Mouse (Mus musculus) stomach, postnatal 0 days (tissue): Measurements from ENCODE around the gene Dennd1c. TPM values are rescaled to one million over a fixed set of nuclear protein-coding genes. Genes with fewer than 3 reads are reported as not detected.

Experiments used
- ATAC-seq: fragments of 200-750 bp; cut with Nextera tagmentation; 2 replicates; pipeline ENCODE4 v1.8.0; 2017; ENCODE audit not compliant: low FRiP score, low TSS enrichment
- DNase-seq: peaks from one replicate; pipeline ENCODE4 v3.0.0-alpha.2; 2016; ENCODE audit warnings: low spot score
- H3K27ac ChIP-seq: fragments of 300-500 bp; sonication (generic); replicated peaks from 2 replicates; pipeline ENCODE4 v1.5.1; 2014; ENCODE audit warnings: mild to moderate bottlenecking, control low read depth
- H3K27me3 ChIP-seq: fragments of 300-500 bp; sonication (generic); 2 replicates; pipeline ENCODE4 v1.6.1; 2014; ENCODE audit warnings: low read length; ENCODE audit not compliant: control insufficient read depth, insufficient read depth
- H3K36me3 ChIP-seq: fragments of 300-500 bp; sonication (generic); 2 replicates; pipeline ENCODE4 v1.6.1; 2014; ENCODE audit warnings: low read length, mixed read lengths; ENCODE audit not compliant: control insufficient read depth, insufficient read depth
- H3K4me1 ChIP-seq: fragments of 300-500 bp; sonication (generic); replicated peaks from 2 replicates; pipeline ENCODE4 v1.6.1; 2014; ENCODE audit warnings: antibody characterized with exemption; ENCODE audit not compliant: control insufficient read depth, insufficient read depth
- H3K4me2 ChIP-seq: fragments of 300-500 bp; sonication (generic); replicated peaks from 2 replicates; pipeline ENCODE4 v1.6.1; 2014; ENCODE audit warnings: low read depth, mild to moderate bottlenecking, control low read depth, moderate library complexity
- H3K4me3 ChIP-seq: fragments of 300-500 bp; sonication (generic); 2 replicates; pipeline ENCODE4 v1.5.1; 2014; ENCODE audit warnings: low read depth, low read length, control low read depth
- H3K9ac ChIP-seq: fragments of 300-500 bp; sonication (generic); 2 replicates; pipeline ENCODE4 v1.6.1; 2014; ENCODE audit warnings: mild to moderate bottlenecking, low read length, control low read depth, mixed read lengths
- H3K9me3 ChIP-seq: fragments of 300-500 bp; sonication (generic); 2 replicates; pipeline ENCODE4 v1.6.1; 2016; ENCODE audit warnings: low read length; ENCODE audit not compliant: control insufficient read depth
- CTCF ChIP-seq: IDR thresholded peaks from 2 replicates; pipeline ENCODE4 v1.5.1; 2016; ENCODE audit warnings: antibody characterized with exemption, low read depth, mild to moderate bottlenecking, moderate library complexity
- EP300 ChIP-seq: optimal IDR thresholded peaks from 2 replicates; pipeline ENCODE3; 2016; ENCODE audit warnings: antibody characterized with exemption
- WGBS: fragments of 180-500 bp; shearing (Covaris S2); extraction: QIAGEN DNeasy Blood & Tissue Kit; methylation state at CpG from one replicate; pipeline ENCODE4 v1.1.7; 2014; 5-methylcytosine and 5-hydroxymethylcytosine counted together
- polyA plus RNA-seq: library from polyadenylated mRNA; unstranded; fragments of >200 nt; fragmentation: Nextera tagmentation; extraction: Ambion mirVana; gene quantifications from 2 replicates; pipeline ENCODE4 v1.2.1, GENCODE M21; 2015

The Dennd1c gene
- polyA plus RNA-seq, 1 experiment from 2014 or later = 2.8 TPM

DNA sequence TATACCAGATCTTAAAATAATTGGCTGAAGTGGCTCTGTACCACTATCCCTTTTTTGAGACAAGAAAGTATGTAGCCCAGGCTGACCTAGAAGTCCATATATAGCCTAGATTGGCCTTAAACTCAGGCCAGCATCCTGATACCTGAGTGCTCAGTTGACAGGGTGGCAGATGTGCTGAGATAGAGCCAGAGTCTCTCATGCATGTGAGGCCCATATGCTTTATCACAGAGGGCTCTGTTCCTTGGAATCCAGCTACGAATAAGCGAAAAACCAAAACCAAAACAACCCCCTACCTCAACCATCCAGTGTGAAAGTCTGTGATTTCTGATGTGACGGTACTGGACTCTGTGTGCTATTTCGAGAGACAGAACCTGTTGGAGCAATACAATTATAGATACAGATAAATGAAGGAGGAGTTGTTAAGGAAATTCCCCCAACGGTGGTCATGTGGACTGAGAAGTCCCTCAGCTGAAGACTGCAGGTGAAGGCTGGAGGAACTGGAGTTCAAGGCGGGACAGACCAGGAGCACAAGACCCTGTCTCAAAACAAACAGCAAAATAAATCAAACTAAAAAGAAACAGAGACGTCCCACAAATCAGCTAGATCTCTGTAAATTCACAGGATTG is 29.8 kb upstream of the Dennd1c start:
- Histone ChIP-seq H3K27ac (no peak overlapping the region), H3K36me3 (no peaks in the 10 kb centered on the region), H3K9ac (no peak overlapping the region), H3K4me1 (no peaks in the 10 kb centered on the region), H3K4me2 (no peak overlapping the region), H3K27me3 (no peaks in the 10 kb centered on the region), H3K9me3 (no peaks in the 10 kb centered on the region), H3K4me3 (no peak overlapping the region)
- TF ChIP-seq EP300 (no peak), CTCF (no peak)
- DNase-seq = no peak
- WGBS = 79% methylated on average over 7 of the region's 7 CpGs
- no peak for ATAC-seq

DNA sequence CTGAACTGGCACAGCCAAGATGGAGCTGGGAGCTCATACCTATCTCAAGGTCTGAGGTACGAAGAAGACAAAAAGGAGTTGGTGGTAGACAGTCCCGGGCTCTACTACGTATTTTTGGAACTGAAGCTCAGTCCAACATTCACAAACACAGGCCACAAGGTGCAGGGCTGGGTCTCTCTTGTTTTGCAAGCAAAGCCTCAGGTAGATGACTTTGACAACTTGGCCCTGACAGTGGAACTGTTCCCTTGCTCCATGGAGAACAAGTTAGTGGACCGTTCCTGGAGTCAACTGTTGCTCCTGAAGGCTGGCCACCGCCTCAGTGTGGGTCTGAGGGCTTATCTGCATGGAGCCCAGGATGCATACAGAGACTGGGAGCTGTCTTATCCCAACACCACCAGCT is 28.8 kb upstream of the Dennd1c start:
- Histone ChIP-seq H3K4me3 (no peak overlapping the region), H3K9me3 (no peaks in the 10 kb centered on the region), H3K27ac (no peak overlapping the region), H3K4me1 (no peaks in the 10 kb centered on the region), H3K9ac (no peak overlapping the region), H3K36me3 (no peaks in the 10 kb centered on the region), H3K4me2 (no peak overlapping the region), H3K27me3 (no peaks in the 10 kb centered on the region)
- TF ChIP-seq CTCF (no peak), EP300 (no peak)
- 88% methylated on average over 5 of the region's 5 CpGs for WGBS
- DNase-seq (no peak), ATAC-seq (no peak)

GRCm38 (mm10) chr17:57106035-57106368 is 27.7 kb upstream of the Dennd1c start:
- Histone ChIP-seq H3K4me1 (no peaks in the 10 kb centered on the region), H3K4me3 (peak overlapping the region; percentile 59), H3K4me2 (peak overlapping the region; percentile 91), H3K27me3 (no peaks in the 10 kb centered on the region), H3K9ac (peak overlapping the region; percentile 60; the same call in 1 of the 2 replicates), H3K36me3 (no peaks in the 10 kb centered on the region), H3K27ac (no peak overlapping the region), H3K9me3 (no peaks in the 10 kb centered on the region)
- WGBS = 16% methylated on average over 9 of the region's 9 CpGs
- TF ChIP-seq CTCF = no peak
- no peak for TF ChIP-seq EP300
- ATAC-seq = no peak
- no peak for DNase-seq

DNA sequence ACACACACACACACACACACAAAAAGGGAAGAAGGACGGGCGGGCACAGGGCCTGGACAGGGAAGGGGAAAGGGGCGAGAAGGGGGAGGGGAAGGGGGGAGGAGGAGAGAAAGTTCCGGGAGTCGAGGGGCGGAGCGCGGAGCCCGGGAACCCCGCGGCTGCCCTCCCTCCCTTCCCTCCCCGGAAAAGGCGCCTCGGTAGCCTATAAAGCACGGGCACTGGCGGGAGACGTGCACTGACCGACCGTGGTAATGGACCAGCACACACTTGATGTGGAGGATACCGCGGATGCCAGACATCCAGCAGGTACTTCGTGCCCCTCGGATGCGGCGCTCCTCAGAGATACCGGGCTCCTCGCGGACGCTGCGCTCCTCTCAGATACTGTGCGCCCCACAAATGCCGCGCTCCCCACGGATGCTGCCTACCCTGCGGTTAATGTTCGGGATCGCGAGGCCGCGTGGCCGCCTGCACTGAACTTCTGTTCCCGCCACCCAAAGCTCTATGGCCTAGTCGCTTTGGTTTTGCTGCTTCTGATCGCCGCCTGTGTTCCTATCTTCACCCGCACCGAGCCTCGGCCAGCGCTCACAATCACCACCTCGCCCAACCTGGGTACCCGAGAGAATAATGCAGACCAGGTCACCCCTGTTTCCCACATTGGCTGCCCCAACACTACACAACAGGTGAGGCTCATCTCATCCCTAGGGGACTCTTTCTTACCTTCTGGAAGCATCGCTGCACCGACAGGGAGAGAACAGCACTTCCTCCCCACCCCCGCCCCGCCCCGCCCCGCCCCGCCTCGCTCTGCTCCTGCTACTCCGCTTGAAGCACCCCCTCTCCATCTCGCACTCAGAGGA is 27.1 kb upstream of the Dennd1c start, which contains the start of gene Tnfsf9:
Gene Tnfsf9, plus strand, starts transcription at position 145 of the 854 bp plus-strand sequence.
- under 1% methylated on average over 54 of the region's 61 CpGs for WGBS
- ATAC-seq = peak; percentile 78

DNA sequence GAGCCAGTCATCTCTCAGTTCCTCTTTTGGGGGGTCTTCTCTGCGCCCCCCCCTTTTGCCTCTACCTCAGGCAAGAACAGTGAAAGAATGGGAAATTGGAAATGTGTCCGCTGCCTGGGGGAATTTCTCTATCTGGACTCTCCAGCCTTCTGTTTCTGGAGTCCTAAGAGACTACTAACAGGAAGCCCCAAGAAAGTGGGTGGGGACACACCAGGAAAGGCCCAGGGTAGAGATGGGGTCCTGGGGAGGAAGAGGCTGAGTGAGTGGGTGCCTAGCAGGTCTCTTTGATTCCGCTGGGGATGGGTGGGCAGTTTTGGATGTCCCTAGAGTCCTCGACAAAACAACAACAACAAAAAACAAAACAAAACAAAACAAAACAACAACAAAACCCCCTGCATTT is 26.2 kb upstream of the Dennd1c start:
- WGBS = 51% methylated on average over 4 of the region's 4 CpGs
- peak overlapping the region; percentile 59 for H3K4me3 ChIP-seq
- DNase-seq (no peak), ATAC-seq (no peak)
- no peak overlapping the region for H3K27ac ChIP-seq
- H3K36me3 ChIP-seq = no peaks in the 10 kb centered on the region
- TF ChIP-seq EP300 (no peak), CTCF (no peak)
- no peaks in the 10 kb centered on the region for H3K9me3 ChIP-seq
- peak overlapping the region; percentile 91 for H3K4me2 ChIP-seq
- no peaks in the 10 kb centered on the region for H3K27me3 ChIP-seq
- H3K4me1 ChIP-seq = no peaks in the 10 kb centered on the region
- H3K9ac ChIP-seq = no peak overlapping the region

More for the DNA sequence above, 27.1 kb upstream of the Dennd1c start, which contains the start of gene Tnfsf9:
- Histone ChIP-seq H3K9me3 (no peaks in the 10 kb centered on the region), H3K36me3 (no peaks in the 10 kb centered on the region), H3K9ac (peak within 1 kb of the TSS; percentile 60), H3K4me1 (no peaks in the 10 kb centered on the region), H3K4me3 (peak within 1 kb of the TSS; percentile 59), H3K27ac (peak within 1 kb of the TSS; percentile 18; the same call in 1 of the 2 replicates), H3K27me3 (no peaks in the 10 kb centered on the region), H3K4me2 (peak within 1 kb of the TSS; percentile 91)
- DNase-seq = peak; percentile 71
- no peak for TF ChIP-seq CTCF

GRCm38 (mm10) chr17:57102276-57102675 is 24.0 kb upstream of the Dennd1c start:
- 86% methylated on average over 2 of the region's 2 CpGs for WGBS
- ATAC-seq (no peak), DNase-seq (no peak)
- Histone ChIP-seq H3K27me3 (no peaks in the 10 kb centered on the region), H3K9ac (no peak overlapping the region), H3K36me3 (no peaks in the 10 kb centered on the region), H3K4me1 (no peaks in the 10 kb centered on the region), H3K9me3 (no peaks in the 10 kb centered on the region), H3K4me3 (no peak overlapping the region), H3K4me2 (no peak overlapping the region), H3K27ac (no peak overlapping the region)
- TF ChIP-seq CTCF = no peak
- no peak for TF ChIP-seq EP300
